Mouse (Mus musculus): ENCODE data around the gene Golga7b.

Gene Golga7b

GRCm38 (mm10) chr19:42249976-42250914, 2.9 kb downstream of the Golga7b start:
- DNase-seq (ENCODE audit: low read depth): no peak

- no peak for DNase-seq (ENCODE audit: low read depth)
These were observed 8.0 kb downstream of the Golga7b start for GRCm38 (mm10) chr19:42255438-42255783.

GRCm38 (mm10) chr19:42255784-42256610, 8.6 kb downstream of the Golga7b start:
- DNase-seq (ENCODE audit: low read depth): no peak

GRCm38 (mm10) chr19:42256611-42257240, 9.4 kb downstream of the Golga7b start:
- DNase-seq (ENCODE audit: low read depth): no peak

GRCm38 (mm10) chr19:42257241-42257635, 9.9 kb downstream of the Golga7b start:
- DNase-seq (ENCODE audit: low read depth): no peak

- no peak for DNase-seq (ENCODE audit: low read depth)
These were observed 10.7 kb downstream of the Golga7b start for GRCm38 (mm10) chr19:42258031-42258430.

- DNase-seq (ENCODE audit: low read depth): no peak
These were observed 11.2 kb downstream of the Golga7b start for GRCm38 (mm10) chr19:42258596-42258995.

- DNase-seq (ENCODE audit: low read depth): no peak
These were observed 13.1 kb downstream of the Golga7b start for GRCm38 (mm10) chr19:42260486-42260885.

- no peak for DNase-seq (ENCODE audit: low read depth)
These were observed 16.1 kb downstream of the Golga7b start for GRCm38 (mm10) chr19:42263524-42263923.

- DNase-seq (ENCODE audit: low read depth): no peak
These were observed 21.0 kb downstream of the Golga7b start for GRCm38 (mm10) chr19:42268337-42268736.

GRCm38 (mm10) chr19:42270119-42270518, 22.7 kb downstream of the Golga7b start:
- no peak for DNase-seq (ENCODE audit: low read depth)

GRCm38 (mm10) chr19:42271182-42271581, 23.8 kb downstream of the Golga7b start:
- DNase-seq (ENCODE audit: low read depth): no peak

GRCm38 (mm10) chr19:42272003-42272963, 24.9 kb downstream of the Golga7b start:
- DNase-seq (ENCODE audit: low read depth): peak; percentile 60

- no peak for DNase-seq (ENCODE audit: low read depth)
These were observed 29.9 kb downstream of the Golga7b start for GRCm38 (mm10) chr19:42277288-42277687.

GRCm38 (mm10) chr19:42278461-42278860, 31.1 kb downstream of the Golga7b start:
- no peak for DNase-seq (ENCODE audit: low read depth)

GRCm38 (mm10) chr19:42279611-42280010, 32.2 kb downstream of the Golga7b start:
- DNase-seq (ENCODE audit: low read depth): no peak

GRCm38 (mm10) chr19:42284178-42284577, 36.8 kb downstream of the Golga7b start:
- DNase-seq (ENCODE audit: low read depth): no peak

GRCm38 (mm10) chr19:42288361-42288760, 41.0 kb downstream of the Golga7b start:
- no peak for DNase-seq (ENCODE audit: low read depth)

GRCm38 (mm10) chr19:42290954-42291661, 43.7 kb downstream of the Golga7b start:
- DNase-seq (ENCODE audit: low read depth): no peak

- no peak for DNase-seq (ENCODE audit: low read depth)
These were observed 44.7 kb downstream of the Golga7b start for GRCm38 (mm10) chr19:42292106-42292505.

- DNase-seq (ENCODE audit: low read depth): no peak
These were observed 45.8 kb downstream of the Golga7b start for GRCm38 (mm10) chr19:42293216-42293615.

All from naive thymus-derived CD4-positive, alpha-beta T cell, adult 2 months (primary cell).